Mouse (Mus musculus) adipose tissue, adult 10 weeks (tissue): ENCODE measurements around the gene Tmem184c. TPM values are rescaled to one million over a fixed set of nuclear protein-coding genes. Genes with fewer than 3 reads are reported as not detected.

ENCODE experiments used
- polyA plus RNA-seq: library from polyadenylated mRNA; stranded (reverse); fragments of 350-450 nt; fragmentation: Illumina TruSeq; extraction: RNeasy Lipid Tissue Mini Kit (QIAGEN cat#74804); gene quantifications from one replicate; pipeline ENCODE4 v1.2.3, GENCODE M21; 2014; ENCODE audit warnings: low read depth, low replicate concordance

Tmem184c gene
- polyA plus RNA-seq: 21.6 TPM

GRCm38 (mm10) chr8:77610374-77610969 is at the start of gene Tmem184c:
TSS of gene Tmem184c (minus strand) at chr8:77610698.

GRCm38 (mm10) chr8:77549121-77549706 is 61.3 kb downstream of the Tmem184c start, which contains the start of gene Prmt9:
TSS of gene Prmt9 (plus strand) at chr8:77549397.

Other genes starting within 250 kb of the Tmem184c start
- gene Arhgap10, start 92.7 kb downstream of the Tmem184c start, polyA plus RNA-seq: 9.1 TPM
- 12.7 TPM for gene Prmt9, start 61.3 kb downstream of the Tmem184c start, polyA plus RNA-seq
- gene Ednra, start 113.8 kb upstream of the Tmem184c start, polyA plus RNA-seq: 13.1 TPM